Mouse (Mus musculus) forebrain, embryonic 14.5 days (tissue): ENCODE measurements around the gene Rxrb. TPM values are rescaled to one million over a fixed set of nuclear protein-coding genes. Genes with fewer than 3 reads are reported as not detected.
A peak's percentile ranks its signal among the peaks of the same experiment; 100 is the strongest.

ENCODE experiments used
- ATAC-seq: fragments of 200-750 bp; cut with Nextera tagmentation; 2 replicates; pipeline ENCODE4 v1.8.0; 2017; ENCODE audit warnings: mild to moderate bottlenecking, moderate library complexity
- DNase-seq: peaks from one replicate; pipeline ENCODE4 v3.0.0-alpha.2; 2015; ENCODE audit warnings: low spot score
- H3K27ac ChIP-seq: fragments of 300-500 bp; sonication (generic); 2 replicates; pipeline ENCODE4 v1.5.1; 2014; ENCODE audit warnings: low read depth, mild to moderate bottlenecking, control low read depth, low read length, moderate library complexity
- H3K27me3 ChIP-seq: fragments of 300-500 bp; sonication (generic); replicated peaks from 2 replicates; pipeline ENCODE4 v1.6.1; 2014; ENCODE audit warnings: low read length, control low read depth, mixed read lengths; ENCODE audit not compliant: control insufficient read depth, insufficient read depth
- H3K36me3 ChIP-seq: fragments of 300-500 bp; sonication (generic); 2 replicates; pipeline ENCODE4 v1.6.1; 2014; ENCODE audit warnings: low read length, control low read depth; ENCODE audit not compliant: control insufficient read depth, insufficient read depth
- H3K4me1 ChIP-seq: fragments of 300-500 bp; sonication (generic); 2 replicates; pipeline ENCODE4 v1.6.1; 2014; ENCODE audit warnings: antibody characterized with exemption, low read length, control low read depth; ENCODE audit not compliant: control insufficient read depth, insufficient read depth
- H3K4me2 ChIP-seq: fragments of 300-500 bp; sonication (generic); 2 replicates; pipeline ENCODE4 v1.6.1; 2014; ENCODE audit warnings: mild to moderate bottlenecking, control low read depth, low read length
- H3K4me3 ChIP-seq: fragments of 300-500 bp; sonication (generic); 2 replicates; pipeline ENCODE4 v1.5.1; 2014; ENCODE audit warnings: low read depth, low read length, control low read depth
- H3K9ac ChIP-seq: fragments of 300-500 bp; sonication (generic); 2 replicates; pipeline ENCODE4 v1.6.1; 2014; ENCODE audit warnings: mild to moderate bottlenecking, low read length, control low read depth, moderate library complexity
- H3K9me3 ChIP-seq: fragments of 300-500 bp; sonication (generic); replicated peaks from 2 replicates; pipeline ENCODE4 v1.6.1; 2016; ENCODE audit warnings: low read length, control low read depth, mixed read lengths; ENCODE audit not compliant: control insufficient read depth
- WGBS: fragments of 180-500 bp; shearing (Covaris S2); extraction: QIAGEN DNeasy Blood & Tissue Kit; methylation state at CpG from one replicate; pipeline ENCODE4 v1.1.7; 2014; 5-methylcytosine and 5-hydroxymethylcytosine counted together
- polyA plus RNA-seq: library from polyadenylated mRNA; unstranded; fragments of >200 nt; fragmentation: Nextera tagmentation; extraction: Ambion mirVana; gene quantifications from 2 replicates; pipeline ENCODE4 v1.2.1, GENCODE M21; 2014

Rxrb gene
- polyA plus RNA-seq, 1 experiment from 2014 or later, result 21.4 TPM

GRCm38 (mm10) chr17:34037241-34037640, 5.6 kb downstream of the Rxrb start:
- WGBS, result 90% methylated on average over 7 of the region's 7 CpGs
- Histone ChIP-seq H3K4me1 (peaks cover 25% of the 10 kb centered on the region), H3K27me3 (no peaks in the 10 kb centered on the region)

GRCm38 (mm10) chr17:34038440-34038839, 6.8 kb downstream of the Rxrb start:
- H3K36me3 ChIP-seq, result peaks cover 42% of the 10 kb centered on the region
- H3K4me3 ChIP-seq, result peak overlapping the region; percentile 29
- no peaks in the 10 kb centered on the region for H3K27me3 ChIP-seq
- H3K4me2 ChIP-seq, result peak overlapping the region; percentile 62
- H3K9ac ChIP-seq, result peak overlapping the region; percentile 57
- ATAC-seq, result peak; percentile 58
- DNase-seq, result peak; percentile 63
- peak overlapping the region; percentile 14; the same call in 1 of the 2 replicates for H3K27ac ChIP-seq
- H3K9me3 ChIP-seq, result no peaks in the 10 kb centered on the region
- H3K4me1 ChIP-seq, result peaks cover 17% of the 10 kb centered on the region
- WGBS, result 4% methylated on average over 21 of the region's 21 CpGs

More at GRCm38 (mm10) chr17:34037241-34037640, 5.6 kb downstream of the Rxrb start:
- DNase-seq, result no peak
- Histone ChIP-seq H3K36me3 (peaks cover 42% of the 10 kb centered on the region), H3K9ac (no peak overlapping the region), H3K4me3 (no peak overlapping the region), H3K9me3 (no peaks in the 10 kb centered on the region), H3K4me2 (no peak overlapping the region), H3K27ac (no peak overlapping the region)
- ATAC-seq, result no peak

GRCm38 (mm10) chr17:34038878-34039561, 7.4 kb downstream of the Rxrb start, which contains the start of gene Col11a2:
Col11a2 (plus strand) TSS chr17:34039437.
- peaks cover 38% of the 10 kb centered on the region for H3K36me3 ChIP-seq
- peak within 1 kb of the TSS; percentile 57 for H3K9ac ChIP-seq
- ATAC-seq (peak; percentile 62), DNase-seq (peak; percentile 52)
- no peaks in the 10 kb centered on the region for H3K27me3 ChIP-seq
- H3K9me3 ChIP-seq, result no peaks in the 10 kb centered on the region
- H3K27ac ChIP-seq, result peak within 1 kb of the TSS; percentile 14; the same call in 1 of the 2 replicates
- H3K4me3 ChIP-seq, result peak within 1 kb of the TSS; percentile 29
- H3K4me2 ChIP-seq, result peak within 1 kb of the TSS; percentile 62
- WGBS, result 4% methylated on average over 28 of the region's 28 CpGs
- H3K4me1 ChIP-seq, result peaks cover 17% of the 10 kb centered on the region

- 0 out of 2 replicates have a peak, but pooled peaks have one; percentile 10 for ATAC-seq
Measured at GRCm38 (mm10) chr17:34039562-34040450, 8.2 kb downstream of the Rxrb start.

GRCm38 (mm10) chr17:34045941-34046340, 14.3 kb downstream of the Rxrb start:
- 80% methylated on average over 14 of the region's 14 CpGs for whole genome bisulfite sequencing
- ATAC-seq (no peak), DNase-seq (no peak)
- H3K36me3 ChIP-seq, result no peaks in the 10 kb centered on the region
- H3K9ac ChIP-seq, result no peak overlapping the region
- H3K4me3 ChIP-seq, result no peak overlapping the region
- H3K27me3 ChIP-seq, result no peaks in the 10 kb centered on the region
- no peaks in the 10 kb centered on the region for H3K4me1 ChIP-seq
- H3K9me3 ChIP-seq, result no peaks in the 10 kb centered on the region
- H3K4me2 ChIP-seq, result no peak overlapping the region
- H3K27ac ChIP-seq, result no peak overlapping the region

More at GRCm38 (mm10) chr17:34039562-34040450, 8.2 kb downstream of the Rxrb start:
- peak overlapping the region; percentile 29 for H3K4me3 ChIP-seq
- H3K9ac ChIP-seq, result peak overlapping the region; percentile 57
- DNase-seq, result peak; percentile 10
- no peak overlapping the region for H3K27ac ChIP-seq
- no peaks in the 10 kb centered on the region for H3K9me3 ChIP-seq
- H3K4me1 ChIP-seq, result peaks cover 17% of the 10 kb centered on the region
- no peaks in the 10 kb centered on the region for H3K27me3 ChIP-seq
- peaks cover 31% of the 10 kb centered on the region for H3K36me3 ChIP-seq
- 26% methylated on average over 17 of the region's 17 CpGs for WGBS
- peak overlapping the region; percentile 62 for H3K4me2 ChIP-seq

GRCm38 (mm10) chr17:34047404-34048050, 15.9 kb downstream of the Rxrb start:
- H3K4me2 ChIP-seq, result no peak overlapping the region
- no peak overlapping the region for H3K27ac ChIP-seq
- no peaks in the 10 kb centered on the region for H3K9me3 ChIP-seq
- DNase-seq, result no peak
- no peak overlapping the region for H3K9ac ChIP-seq
- 99% methylated on average over 5 of the region's 5 CpGs for WGBS
- H3K36me3 ChIP-seq, result no peaks in the 10 kb centered on the region
- ATAC-seq, result no peak
- no peak overlapping the region for H3K4me3 ChIP-seq
- H3K27me3 ChIP-seq, result no peaks in the 10 kb centered on the region
- no peaks in the 10 kb centered on the region for H3K4me1 ChIP-seq

GRCm38 (mm10) chr17:34057224-34057623, 25.6 kb downstream of the Rxrb start:
- whole genome bisulfite sequencing, result 84% methylated on average over 7 of the region's 7 CpGs
- H3K4me3 ChIP-seq, result no peak overlapping the region
- H3K4me1 ChIP-seq, result no peaks in the 10 kb centered on the region

GRCm38 (mm10) chr17:34068864-34069263, 37.3 kb downstream of the Rxrb start:
- ATAC-seq (no peak), DNase-seq (no peak)
- H3K9ac ChIP-seq, result no peak overlapping the region
- H3K36me3 ChIP-seq, result no peaks in the 10 kb centered on the region
- no peaks in the 10 kb centered on the region for H3K9me3 ChIP-seq
- H3K4me1 ChIP-seq, result no peaks in the 10 kb centered on the region
- no peak overlapping the region for H3K27ac ChIP-seq
- H3K27me3 ChIP-seq, result no peaks in the 10 kb centered on the region
- H3K4me3 ChIP-seq, result no peak overlapping the region
- H3K4me2 ChIP-seq, result no peak overlapping the region
- WGBS, result 57% methylated on average over 3 of the region's 3 CpGs

More at GRCm38 (mm10) chr17:34057224-34057623, 25.6 kb downstream of the Rxrb start:
- DNase-seq, result no peak
- Histone ChIP-seq H3K36me3 (0 out of 2 replicates have a peak, but pooled peaks cover 5% of the 10 kb centered on the region), H3K9ac (no peak overlapping the region), H3K27me3 (no peaks in the 10 kb centered on the region), H3K4me2 (no peak overlapping the region), H3K27ac (no peak overlapping the region), H3K9me3 (no peaks in the 10 kb centered on the region)
- no peak for ATAC-seq
